Mouse (Mus musculus) olfactory bulb, adult 2 months (tissue): ENCODE data around the gene Apod.

Experiments used
- CTCF ChIP-seq: fragments of 200-500 bp; IDR thresholded peaks from 2 replicates; pipeline ENCODE4 v1.5.1; 2012; ENCODE audit warnings: low read depth, mild to moderate bottlenecking, low read length, moderate library complexity; ENCODE audit not compliant: insufficient read depth
- POLR2A ChIP-seq: fragments of 200-500 bp; IDR thresholded peaks from 2 replicates; pipeline ENCODE4 v1.6.1; 2012; ENCODE audit warnings: mild to moderate bottlenecking, low read depth, low read length, moderate library complexity; ENCODE audit not compliant: insufficient read depth

- TF ChIP-seq POLR2A: no peak
- no peak for TF ChIP-seq CTCF
Measured at GRCm38 (mm10) chr16:31299164-31299959, 15.2 kb downstream of the Apod start.
